In the genomic region with DNA sequence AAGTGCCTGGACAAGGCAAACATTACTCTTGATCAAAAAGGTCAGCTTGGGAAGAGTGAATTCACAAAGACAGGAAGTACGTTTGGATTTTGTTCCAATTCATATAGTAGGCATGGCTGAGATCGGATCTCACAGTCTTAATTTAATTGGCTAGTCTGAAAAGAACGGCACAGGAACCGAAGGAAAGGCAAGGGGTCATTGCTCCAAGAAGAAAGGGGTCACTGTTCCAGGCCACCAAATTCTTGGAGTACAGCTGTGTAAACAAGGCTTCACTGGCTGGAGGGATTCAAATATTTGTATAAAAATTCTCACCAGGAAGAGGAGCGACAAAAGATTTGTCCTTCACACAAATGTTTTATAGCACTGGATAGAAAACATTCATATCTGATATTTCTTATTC, we compare ENCODE assay signal across 32 mouse cellular contexts. TPM values are rescaled to one million over a fixed set of nuclear protein-coding genes. Genes with fewer than 3 reads are reported as not detected.
DNase-seq lines count a peak whose midpoint lies in the region; ATAC-seq lines count a peak whose summit lies in the region.
"Had no signal": no experiment of that assay in that cellular context is flagged by ENCODE, and none has a peak within 500 bp of the region (broad histone marks: within the 10 kb centered on the region; RNA-seq: fewer than 3 reads in every experiment).

No protein-coding gene starts in this region.

- WGBS in midbrain, embryonic 10.5 days, result 48% methylated on average over 5 of the region's 5 CpGs
- 59% methylated on average over 5 of the region's 5 CpGs for WGBS in midbrain, embryonic 14.5 days

- H3K27ac ChIP-seq in midbrain, embryonic 10.5 days (replicated peaks), result peak overlapping the region; percentile 17; the same call in 1 of the 2 replicates
- no peak overlapping the region for H3K27ac ChIP-seq in midbrain, embryonic 14.5 days (replicated peaks; ENCODE audit: low read depth, low read length)
- H3K27ac ChIP-seq: embryonic facial prominence, embryonic 15.5 days; heart, embryonic 10.5 days; liver, embryonic 12.5 days; stomach, postnatal 0 days had no signal

- peak; percentile 29 for DNase-seq in kidney, adult 9 months
- no peak for DNase-seq in kidney, adult 11 months
- DNase-seq in midbrain, embryonic 10.5 days (ENCODE audit: low spot score), result no peak
- no peak for DNase-seq in midbrain, embryonic 14.5 days
- DNase-seq in kidney, postnatal 14 days, result peak; percentile 51
- no peak for DNase-seq in layer of hippocampus, postnatal 10 days (ENCODE audit: low spot score in 2 of 2)
- DNase-seq: adrenal gland, postnatal 36 days; B cell, adult 2 months; cerebellum, adult 9-11 months; gastrocnemius, postnatal 10 days; heart, postnatal 10 days; lung, adult 18-20 months; lung, postnatal 4 days; thymus, adult 2 months had no signal

- H3K4me2 ChIP-seq in midbrain, embryonic 14.5 days (ENCODE audit: low read length), result no peak overlapping the region
- H3K4me2 ChIP-seq: embryonic facial prominence, embryonic 15.5 days; liver, embryonic 12.5 days; midbrain, embryonic 11.5 days had no signal

- no peak overlapping the region for H3K4me3 ChIP-seq in midbrain, embryonic 10.5 days
- no peak overlapping the region for H3K4me3 ChIP-seq in midbrain, embryonic 14.5 days (replicated peaks; ENCODE audit: low read depth, low read length)
- H3K4me3 ChIP-seq: embryonic facial prominence, embryonic 15.5 days; heart, embryonic 10.5 days; hindbrain, embryonic 10.5 days; liver, embryonic 12.5 days had no signal

- no peak for ATAC-seq in midbrain, embryonic 14.5 days (ENCODE audit: low FRiP score, low TSS enrichment)
- no peak for ATAC-seq in megakaryocyte, adult 5-6 weeks (ENCODE audit: poor library complexity, severe bottlenecking)
- ATAC-seq: forebrain, embryonic 16.5 days; intestine, postnatal 0 days; liver, embryonic 12.5 days; Patski had no signal

- no peaks in the 10 kb centered on the region for H3K36me3 ChIP-seq in midbrain, embryonic 10.5 days
- no peaks in the 10 kb centered on the region for H3K36me3 ChIP-seq in midbrain, embryonic 14.5 days (ENCODE audit: control insufficient read depth, insufficient read depth, low read length)
- H3K36me3 ChIP-seq: embryonic facial prominence, embryonic 15.5 days; G1E; heart, embryonic 10.5 days; hindbrain, embryonic 10.5 days; liver, embryonic 12.5 days had no signal

- no peaks in the 10 kb centered on the region for H3K27me3 ChIP-seq in midbrain, embryonic 10.5 days (ENCODE audit: low read depth, poor library complexity, severe bottlenecking)
- no peaks in the 10 kb centered on the region for H3K27me3 ChIP-seq in midbrain, embryonic 14.5 days (ENCODE audit: control insufficient read depth, insufficient read depth, low read length)
- H3K27me3 ChIP-seq: embryonic facial prominence, embryonic 15.5 days; Patski had no signal

- H3K9me3 ChIP-seq in midbrain, embryonic 10.5 days (replicated peaks), result no peaks in the 10 kb centered on the region
- no peaks in the 10 kb centered on the region for H3K9me3 ChIP-seq in midbrain, embryonic 14.5 days (ENCODE audit: control insufficient read depth, low read length)
- H3K9me3 ChIP-seq: embryonic facial prominence, embryonic 15.5 days; G1E; heart, embryonic 10.5 days; hindbrain, embryonic 10.5 days; liver, embryonic 12.5 days had no signal

- H3K9ac ChIP-seq in midbrain, embryonic 14.5 days (replicated peaks; ENCODE audit: low read length), result no peak overlapping the region
- H3K9ac ChIP-seq: embryonic facial prominence, embryonic 15.5 days; liver, embryonic 12.5 days had no signal

- peaks cover 7% of the 10 kb centered on the region for H3K4me1 ChIP-seq in midbrain, embryonic 10.5 days
- H3K4me1 ChIP-seq in midbrain, embryonic 14.5 days (ENCODE audit: control insufficient read depth, insufficient read depth, low read length), result no peaks in the 10 kb centered on the region
- H3K4me1 ChIP-seq: embryonic facial prominence, embryonic 15.5 days; liver, embryonic 12.5 days had no signal

RNA-seq across cellular contexts. Expression of a gene that starts 7.8 kb away (rescaled TPM):
- polyA plus RNA-seq in midbrain, embryonic 10.5 days (2016; fragmentation: Nextera tagmentation; extraction: Ambion mirVana), result 1.7 and 2.0 TPM in 2 replicates
- 1.6 and 1.9 TPM in 2 replicates for polyA plus RNA-seq in midbrain, embryonic 14.5 days (2014; fragmentation: Nextera tagmentation; extraction: Ambion mirVana)
- not detected in 2 replicates for total RNA-seq in megakaryocyte, adult 5-6 weeks (2015)
- total RNA-seq in megakaryocyte, adult 5-6 weeks (2017), result not detected in 2 replicates
- 10 to 100 TPM; 21.4 to 21.5 TPM for total RNA-seq in layer of hippocampus, postnatal 10 days (2021)
- total RNA-seq: common myeloid progenitor, adult 5-6 weeks; granulocyte monocyte progenitor cell, adult 5-6 weeks; neutrophil, adult 5-6 weeks had no signal
- polyA plus RNA-seq: G1E had no signal

RNA-seq across cellular contexts. Expression of a gene that starts 13.4 kb away (rescaled TPM):
- polyA plus RNA-seq in midbrain, embryonic 10.5 days (2016; fragmentation: Nextera tagmentation; extraction: Ambion mirVana), result not detected in 2 replicates
- polyA plus RNA-seq in midbrain, embryonic 14.5 days (2014; fragmentation: Nextera tagmentation; extraction: Ambion mirVana), result not detected in 2 replicates
- total RNA-seq in megakaryocyte, adult 5-6 weeks (2015), result not detected in 2 replicates
- total RNA-seq in megakaryocyte, adult 5-6 weeks (2017), result not detected in 2 replicates
- total RNA-seq in layer of hippocampus, postnatal 10 days (2021), result not detected
- total RNA-seq: CH12.LX; common myeloid progenitor, adult 5-6 weeks; gastrocnemius, postnatal 10 days; granulocyte monocyte progenitor cell, adult 5-6 weeks; layer of hippocampus, adult 18-20 months; layer of hippocampus, postnatal 25 days; neutrophil, adult 5-6 weeks had no signal
- polyA plus RNA-seq: embryonic facial prominence, embryonic 15.5 days; forebrain, embryonic 16.5 days; G1E; heart, embryonic 10.5 days; limb, embryonic 11.5 days; liver, embryonic 12.5 days; midbrain, embryonic 11.5 days had no signal

RNA-seq across cellular contexts. Expression of a gene that starts 25.3 kb away (rescaled TPM):
- polyA plus RNA-seq in midbrain, embryonic 10.5 days (2016; fragmentation: Nextera tagmentation; extraction: Ambion mirVana), result 20.9 and 24.1 TPM in 2 replicates
- 18.0 and 20.5 TPM in 2 replicates for polyA plus RNA-seq in midbrain, embryonic 14.5 days (2014; fragmentation: Nextera tagmentation; extraction: Ambion mirVana)
- total RNA-seq in megakaryocyte, adult 5-6 weeks (2015), result 0.22 and 0.64 TPM in 2 replicates
- total RNA-seq in megakaryocyte, adult 5-6 weeks (2017), result 0.62 and 0.69 TPM in 2 replicates
- 10 to 100 TPM; 39.4 to 47.9 TPM for total RNA-seq in layer of hippocampus, postnatal 10 days (2021)

RNA-seq across cellular contexts. Expression of a gene that starts 45.8 kb away (rescaled TPM):
- 13.7 and 13.9 TPM in 2 replicates for polyA plus RNA-seq in midbrain, embryonic 10.5 days (2016; fragmentation: Nextera tagmentation; extraction: Ambion mirVana)
- 2.6 and 4.8 TPM in 2 replicates for polyA plus RNA-seq in midbrain, embryonic 14.5 days (2014; fragmentation: Nextera tagmentation; extraction: Ambion mirVana)
- total RNA-seq in megakaryocyte, adult 5-6 weeks (2015), result not detected in 2 replicates
- total RNA-seq in megakaryocyte, adult 5-6 weeks (2017), result not detected in 2 replicates
- total RNA-seq in layer of hippocampus, postnatal 10 days (2021), result 1 to 10 TPM; 2.2 to 2.3 TPM
- total RNA-seq: common myeloid progenitor, adult 5-6 weeks; neutrophil, adult 5-6 weeks had no signal

Comparison
In these comparisons a context has a peak if more than half of its experiments do, and no peak if none do; other contexts are left out.
1. DNase-seq: peak in kidney, adult 9 months (single experiment) and kidney, postnatal 14 days (single experiment); none in kidney, adult 11 months (single experiment), midbrain, embryonic 10.5 days (single experiment), midbrain, embryonic 14.5 days (single experiment) and layer of hippocampus, postnatal 10 days (0 of 2).
2. RNA of a gene that starts 7.8 kb away (total RNA-seq): 21.4 to 21.5 TPM in layer of hippocampus, postnatal 10 days; not detected in megakaryocyte, adult 5-6 weeks; every median in the first group is over 10 times any median in the second.
3. RNA of a gene that starts 25.3 kb away (total RNA-seq): 39.4 to 47.9 TPM in layer of hippocampus, postnatal 10 days; 0.22 to 0.69 TPM in megakaryocyte, adult 5-6 weeks; every median in the first group is over 10 times any median in the second.